Mouse (Mus musculus) lung, embryonic 16.5 days (tissue): ENCODE data around the gene 3110082I17Rik. TPM values are rescaled to one million over a fixed set of nuclear protein-coding genes. Genes with fewer than 3 reads are reported as not detected.
A peak's percentile ranks its signal among the peaks of the same experiment; 100 is the strongest.

Source experiments
- ATAC-seq: fragments of 200-750 bp; cut with Nextera tagmentation; 2 replicates; pipeline ENCODE4 v1.8.0; 2017; ENCODE audit warnings: low read depth, mild to moderate bottlenecking, moderate library complexity
- H3K27ac ChIP-seq: fragments of 300-500 bp; sonication (generic); 2 replicates; pipeline ENCODE4 v1.5.1; 2014; ENCODE audit warnings: mild to moderate bottlenecking, control low read depth, low read length
- H3K27me3 ChIP-seq: fragments of 300-500 bp; sonication (generic); 2 replicates; pipeline ENCODE4 v1.6.1; 2014; ENCODE audit warnings: low read depth, low read length, mixed read lengths; ENCODE audit not compliant: control insufficient read depth, insufficient read depth
- H3K36me3 ChIP-seq: fragments of 300-500 bp; sonication (generic); 2 replicates; pipeline ENCODE4 v1.6.1; 2014; ENCODE audit warnings: low read length; ENCODE audit not compliant: control insufficient read depth, insufficient read depth
- H3K4me1 ChIP-seq: fragments of 300-500 bp; sonication (generic); replicated peaks from 2 replicates; pipeline ENCODE4 v1.6.1; 2014; ENCODE audit warnings: low read length, mixed read lengths; ENCODE audit not compliant: control insufficient read depth, insufficient read depth
- H3K4me2 ChIP-seq: fragments of 300-500 bp; sonication (generic); 2 replicates; pipeline ENCODE4 v1.6.1; 2014; ENCODE audit warnings: low read depth, low read length, control low read depth
- H3K4me3 ChIP-seq: fragments of 300-500 bp; sonication (generic); 2 replicates; pipeline ENCODE4 v1.5.1; 2014; ENCODE audit warnings: mild to moderate bottlenecking, low read length, control low read depth
- H3K9ac ChIP-seq: fragments of 300-500 bp; sonication (generic); 2 replicates; pipeline ENCODE4 v1.6.1; 2014; ENCODE audit warnings: low read length, control low read depth
- H3K9me3 ChIP-seq: fragments of 300-500 bp; sonication (generic); 2 replicates; pipeline ENCODE4 v1.6.1; 2016; ENCODE audit warnings: low read length; ENCODE audit not compliant: control insufficient read depth
- WGBS: fragments of 180-500 bp; shearing (Covaris S2); extraction: QIAGEN DNeasy Blood & Tissue Kit; methylation state at CpG from one replicate; pipeline ENCODE4 v1.1.7; 2014; 5-methylcytosine and 5-hydroxymethylcytosine counted together
- polyA plus RNA-seq: library from polyadenylated mRNA; unstranded; fragments of >200 nt; fragmentation: Nextera tagmentation; extraction: Ambion mirVana; gene quantifications from 2 replicates; pipeline ENCODE4 v1.2.1, GENCODE M21; 2015

Gene 3110082I17Rik
- polyA plus RNA-seq, 1 experiment from 2014 or later, result 38.6 TPM

DNA sequence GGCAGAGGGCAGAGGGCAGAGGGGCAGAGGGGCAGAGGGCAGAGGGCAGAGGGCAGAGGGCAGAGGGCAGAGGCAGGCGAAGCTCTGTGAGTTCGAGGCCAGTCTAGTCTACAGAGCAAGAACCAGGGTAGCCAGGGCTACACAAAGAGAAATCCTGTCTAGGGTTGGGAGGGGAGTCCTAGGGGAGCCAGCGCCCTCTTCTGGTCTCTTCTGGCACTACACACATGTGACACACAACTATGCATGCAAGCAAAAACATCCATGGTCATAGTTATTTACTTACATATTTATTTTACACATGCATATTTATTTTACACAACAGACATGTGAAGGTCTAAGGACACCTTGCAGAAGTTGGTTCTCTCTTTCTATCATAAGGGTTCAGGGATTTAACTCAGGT, 42.8 kb downstream of the 3110082I17Rik start:
- no peak for ATAC-seq
- Histone ChIP-seq H3K4me1 (peaks cover 5% of the 10 kb centered on the region), H3K4me2 (no peak overlapping the region), H3K27me3 (no peaks in the 10 kb centered on the region), H3K4me3 (no peak overlapping the region), H3K9ac (no peak overlapping the region), H3K36me3 (no peaks in the 10 kb centered on the region), H3K27ac (no peak overlapping the region), H3K9me3 (no peaks in the 10 kb centered on the region)
- WGBS, result 84% methylated on average over 3 of the region's 3 CpGs

GRCm38 (mm10) chr5:139416942-139417341, 43.4 kb downstream of the 3110082I17Rik start:
- H3K9ac ChIP-seq, result no peak overlapping the region
- no peak overlapping the region for H3K4me3 ChIP-seq
- no peaks in the 10 kb centered on the region for H3K27me3 ChIP-seq
- WGBS, result 83% methylated on average over 4 of the region's 4 CpGs
- ATAC-seq, result no peak
- H3K27ac ChIP-seq, result no peak overlapping the region
- no peak overlapping the region for H3K4me2 ChIP-seq
- no peaks in the 10 kb centered on the region for H3K36me3 ChIP-seq
- H3K9me3 ChIP-seq, result no peaks in the 10 kb centered on the region
- peaks cover 2% of the 10 kb centered on the region for H3K4me1 ChIP-seq

DNA sequence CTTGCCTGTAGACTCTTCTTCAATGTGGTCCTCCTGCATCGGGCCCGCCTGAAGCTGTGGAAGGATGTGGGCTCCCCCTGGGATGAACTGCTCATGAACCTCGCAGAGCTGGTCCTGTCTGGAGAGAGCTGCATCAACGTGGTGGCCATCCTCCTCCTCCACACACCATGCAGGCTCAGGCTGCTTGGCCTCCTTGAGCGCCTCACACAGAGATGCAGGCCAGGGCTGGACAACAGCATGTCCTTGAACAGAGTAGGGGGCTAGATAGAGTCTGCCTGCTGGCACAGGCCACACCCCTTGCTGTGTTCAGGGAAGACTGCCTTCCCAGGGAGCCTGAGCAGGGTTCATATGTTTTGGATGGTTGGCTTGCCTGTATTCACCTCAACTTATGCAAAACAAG, 45.3 kb downstream of the 3110082I17Rik start:
- 91% methylated on average over 5 of the region's 5 CpGs for WGBS

GRCm38 (mm10) chr5:139413545-139413944, 46.8 kb downstream of the 3110082I17Rik start:
- no peak overlapping the region for H3K9ac ChIP-seq
- WGBS, result 80% methylated on average over 4 of the region's 4 CpGs
- no peaks in the 10 kb centered on the region; the same call in 1 of the 2 replicates for H3K4me1 ChIP-seq
- H3K9me3 ChIP-seq, result no peaks in the 10 kb centered on the region
- no peak overlapping the region for H3K4me2 ChIP-seq
- ATAC-seq, result no peak
- no peaks in the 10 kb centered on the region for H3K27me3 ChIP-seq
- H3K4me3 ChIP-seq, result no peak overlapping the region
- no peak overlapping the region for H3K27ac ChIP-seq
- no peaks in the 10 kb centered on the region for H3K36me3 ChIP-seq

More for the DNA sequence above, 45.3 kb downstream of the 3110082I17Rik start:
- no peak overlapping the region for H3K4me2 ChIP-seq
- H3K9ac ChIP-seq, result no peak overlapping the region
- no peaks in the 10 kb centered on the region for H3K9me3 ChIP-seq
- H3K4me1 ChIP-seq, result peaks cover 2% of the 10 kb centered on the region; the same call in 1 of the 2 replicates
- no peak overlapping the region for H3K4me3 ChIP-seq
- H3K36me3 ChIP-seq, result no peaks in the 10 kb centered on the region
- no peak for ATAC-seq
- no peak overlapping the region for H3K27ac ChIP-seq
- no peaks in the 10 kb centered on the region for H3K27me3 ChIP-seq

- no peaks in the 10 kb centered on the region for H3K9me3 ChIP-seq
- H3K4me2 ChIP-seq, result no peak overlapping the region
- H3K27me3 ChIP-seq, result no peaks in the 10 kb centered on the region
- no peak overlapping the region for H3K27ac ChIP-seq
- no peak for ATAC-seq
- no peak overlapping the region for H3K9ac ChIP-seq
- H3K36me3 ChIP-seq, result no peaks in the 10 kb centered on the region
- H3K4me3 ChIP-seq, result no peak overlapping the region
- WGBS, result 63% methylated on average over 15 of the region's 15 CpGs
- H3K4me1 ChIP-seq, result no peaks in the 10 kb centered on the region; the same call in 1 of the 2 replicates
Observed at GRCm38 (mm10) chr5:139411665-139412314, 48.5 kb downstream of the 3110082I17Rik start.

GRCm38 (mm10) chr5:139411117-139411516, 49.2 kb downstream of the 3110082I17Rik start:
- Histone ChIP-seq H3K4me1 (no peaks in the 10 kb centered on the region; the same call in 1 of the 2 replicates), H3K27me3 (no peaks in the 10 kb centered on the region), H3K4me2 (no peak overlapping the region), H3K36me3 (no peaks in the 10 kb centered on the region), H3K27ac (no peak overlapping the region), H3K4me3 (no peak overlapping the region), H3K9ac (no peak overlapping the region), H3K9me3 (no peaks in the 10 kb centered on the region)
- 90% methylated on average over 6 of the region's 6 CpGs for WGBS
- ATAC-seq, result no peak

GRCm38 (mm10) chr5:139410056-139410455, 50.3 kb downstream of the 3110082I17Rik start:
- Histone ChIP-seq H3K4me2 (no peak overlapping the region), H3K27me3 (no peaks in the 10 kb centered on the region), H3K36me3 (no peaks in the 10 kb centered on the region), H3K9me3 (no peaks in the 10 kb centered on the region), H3K4me3 (no peak overlapping the region), H3K4me1 (no peaks in the 10 kb centered on the region; the same call in 1 of the 2 replicates), H3K27ac (no peak overlapping the region), H3K9ac (no peak overlapping the region)
- no peak for ATAC-seq
- WGBS, result 80% methylated on average over 4 of the region's 4 CpGs

DNA sequence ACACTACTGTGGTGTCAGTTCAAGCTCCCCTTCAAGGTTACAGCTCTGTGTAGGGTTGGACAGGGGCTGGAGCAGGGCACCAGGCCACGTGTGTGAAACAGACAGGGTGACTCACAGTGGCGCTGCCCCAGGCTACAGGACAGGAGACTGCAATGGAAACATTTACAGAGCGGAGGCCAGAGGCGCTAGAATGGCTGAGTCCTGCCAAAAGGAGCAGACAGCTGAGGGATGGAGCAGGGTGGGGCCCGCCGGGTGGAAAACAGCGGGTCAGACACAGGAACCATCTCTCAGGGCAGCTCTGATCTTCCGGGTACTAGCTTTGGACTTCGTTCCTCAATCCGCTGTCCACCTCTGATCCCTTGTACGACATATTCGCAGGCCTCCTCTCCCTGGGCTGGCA, 50.9 kb downstream of the 3110082I17Rik start:
- 55% methylated on average over 12 of the region's 12 CpGs for WGBS
- Histone ChIP-seq H3K4me3 (no peak overlapping the region), H3K27ac (0 out of 2 replicates have a peak overlapping the region, but pooled peaks have one; percentile 2), H3K9me3 (no peaks in the 10 kb centered on the region), H3K4me1 (no peaks in the 10 kb centered on the region; the same call in 1 of the 2 replicates), H3K9ac (no peak overlapping the region), H3K27me3 (no peaks in the 10 kb centered on the region), H3K36me3 (no peaks in the 10 kb centered on the region), H3K4me2 (no peak overlapping the region)
- peak; percentile 73 for ATAC-seq

DNA sequence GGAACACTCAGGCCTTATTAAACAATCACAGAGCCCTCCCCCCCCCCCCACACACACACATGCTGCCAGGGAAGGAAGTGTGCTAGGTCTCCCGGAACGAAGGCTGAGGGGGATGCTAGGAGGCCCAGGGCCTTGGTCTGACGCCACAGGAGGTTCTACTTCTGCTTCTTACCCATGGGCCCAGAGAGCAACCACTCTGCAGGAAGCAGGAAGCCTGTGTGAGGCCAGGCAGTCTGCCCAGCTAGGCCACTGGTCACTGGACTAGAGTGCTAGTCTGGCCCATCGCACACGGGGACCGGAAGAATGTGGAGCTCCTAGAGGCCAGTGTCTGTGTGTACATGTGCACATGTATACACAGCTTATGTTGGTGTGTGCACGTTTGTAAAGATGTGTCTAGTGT, 51.8 kb downstream of the 3110082I17Rik start:
- no peaks in the 10 kb centered on the region for H3K9me3 ChIP-seq
- 71% methylated on average over 7 of the region's 7 CpGs for WGBS
- no peaks in the 10 kb centered on the region for H3K36me3 ChIP-seq
- no peaks in the 10 kb centered on the region; the same call in 1 of the 2 replicates for H3K4me1 ChIP-seq
- no peak overlapping the region for H3K9ac ChIP-seq
- 0 out of 2 replicates have a peak, but pooled peaks have one; percentile 7 for ATAC-seq
- no peak overlapping the region for H3K4me2 ChIP-seq
- H3K27me3 ChIP-seq, result no peaks in the 10 kb centered on the region
- H3K27ac ChIP-seq, result no peak overlapping the region
- H3K4me3 ChIP-seq, result no peak overlapping the region
